Mouse (Mus musculus): ENCODE measurements around the gene Dennd1a.

GRCm38 (mm10) chr2:37856955-37857354, 430.2 kb downstream of the Dennd1a start:
- TF ChIP-seq POLR2A (IDR thresholded peaks at IDR 0.05; ENCODE audit: low read depth, low read length) (no peak), CTCF (IDR thresholded peaks at IDR 0.05; ENCODE audit: extremely low read depth, insufficient read depth, insufficient read length, insufficient replicate concordance) (no peak)

Measured in spleen, adult 2 months (tissue).